Mouse (Mus musculus) activated CD4-positive, CD25-positive, alpha-beta regulatory T cell, adult 4 months (primary cell): Measurements from ENCODE around the gene Pigh. TPM values are rescaled to one million over a fixed set of nuclear protein-coding genes. Genes with fewer than 3 reads are reported as not detected.

Experiments
- ATAC-seq: one replicate; pipeline ENCODE4 v1.8.0; 2017
- polyA plus RNA-seq, 2 experiments: library from polyadenylated mRNA; unstranded; fragments of 100-300 nt; shearing (Covaris generic); gene quantifications; one replicate each; pipeline ENCODE4 v1.2.1; 2017

The Pigh gene
- polyA plus RNA-seq, 2 experiments from 2014 or later, result 27.6 to 29.9 TPM

DNA sequence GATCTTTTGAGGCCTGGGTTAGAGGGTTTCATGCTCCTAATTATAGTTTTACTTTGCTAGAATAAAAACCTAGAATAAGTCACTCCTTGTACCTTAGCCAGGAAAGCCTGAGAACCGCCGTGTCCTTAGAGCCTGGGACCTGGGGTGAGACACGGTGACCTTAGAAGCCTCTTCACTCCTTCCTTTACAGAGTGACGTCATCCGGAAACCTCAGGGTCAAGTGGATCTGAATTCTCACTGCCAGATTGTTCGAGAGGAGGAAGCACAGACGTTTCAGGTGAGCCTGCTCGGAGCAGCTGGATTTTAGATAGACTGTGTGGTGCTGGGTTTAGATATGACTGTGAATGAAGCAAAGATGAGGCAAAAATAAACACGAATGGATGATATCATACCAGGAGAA is 23.0 kb downstream of the Pigh start:
- ATAC-seq, result no peak

DNA sequence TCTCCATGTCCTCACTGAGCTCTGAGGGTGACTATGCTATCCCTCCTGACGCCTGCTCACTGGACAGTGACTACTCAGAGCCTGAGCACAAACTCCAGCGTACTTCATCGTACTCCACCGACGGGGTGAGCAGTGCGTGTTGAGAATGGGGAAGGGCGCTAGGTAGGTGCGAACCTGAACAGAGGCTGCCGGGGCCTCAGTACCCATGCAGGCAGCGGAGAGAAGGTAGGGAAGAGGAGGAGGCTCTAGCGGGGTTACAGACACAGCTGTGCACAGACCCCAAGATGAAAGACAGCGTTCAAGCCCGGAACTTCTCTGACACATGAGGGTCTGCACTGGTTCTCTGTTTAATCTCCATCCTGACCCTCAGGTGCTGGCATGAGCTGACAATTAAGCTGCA is 25.0 kb downstream of the Pigh start:
- ATAC-seq, result no peak

DNA sequence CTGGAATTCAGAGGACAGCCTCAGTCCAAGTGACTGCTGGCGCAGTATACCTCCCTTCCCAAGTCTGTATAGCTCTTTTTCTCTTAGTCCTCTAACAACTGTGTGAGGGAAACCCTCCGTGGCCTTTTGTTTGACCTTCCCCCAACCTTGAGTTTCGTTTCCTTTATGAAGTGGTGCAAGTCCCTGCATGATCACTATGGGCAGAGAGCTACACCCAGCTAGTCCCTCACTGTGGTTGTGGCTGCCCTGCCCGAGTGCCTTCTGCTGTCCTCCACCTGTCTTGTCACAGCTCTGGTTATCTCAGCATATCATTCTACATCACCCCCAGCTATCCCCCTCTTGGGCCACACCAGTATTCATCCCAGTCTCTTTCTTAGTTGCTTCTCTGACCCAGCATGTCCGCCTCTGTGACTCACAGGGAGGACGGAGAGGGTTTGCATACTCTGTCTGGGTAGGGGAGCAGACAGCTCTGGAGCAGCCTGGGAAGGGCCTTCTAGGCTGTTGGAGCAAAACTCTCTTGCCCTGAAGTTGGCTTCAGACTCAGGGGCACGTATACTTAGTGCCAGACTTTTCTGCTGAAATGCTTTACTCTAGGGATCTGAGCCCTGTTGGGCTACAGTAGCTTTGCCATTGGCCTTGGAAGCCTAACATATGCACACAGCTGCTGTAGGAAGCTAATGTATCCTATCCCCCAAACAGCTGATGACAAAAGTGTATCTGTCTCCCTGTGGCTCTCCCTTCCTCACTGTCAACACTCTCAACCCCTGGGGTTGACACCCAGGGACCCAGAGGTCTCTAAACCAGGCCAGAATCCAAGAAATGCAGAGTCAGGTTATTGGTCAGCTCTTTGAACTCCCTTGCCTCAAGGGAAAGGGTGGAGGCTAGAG is 28.4 kb downstream of the Pigh start:
- no peak for ATAC-seq

DNA sequence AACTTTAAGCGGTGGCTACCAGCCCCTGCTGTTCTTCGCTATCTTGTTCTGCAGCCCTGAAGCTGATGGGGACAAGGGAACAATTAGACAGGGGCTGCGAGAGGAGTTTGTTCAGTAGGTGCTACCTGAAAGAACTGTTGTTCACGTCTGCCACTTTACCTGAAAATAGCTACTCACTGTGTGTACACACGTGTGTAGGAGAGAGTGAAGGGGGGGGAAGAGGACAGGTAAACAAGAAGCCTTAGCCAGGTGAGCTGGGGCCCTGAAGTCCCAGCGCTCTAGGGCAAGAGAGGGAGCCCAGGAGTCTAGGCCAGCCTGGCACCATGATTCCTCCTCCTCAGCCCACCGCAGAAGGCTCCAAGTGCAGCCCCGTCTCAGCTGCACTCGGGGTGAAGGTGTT is 29.3 kb downstream of the Pigh start:
- no peak for ATAC-seq

DNA sequence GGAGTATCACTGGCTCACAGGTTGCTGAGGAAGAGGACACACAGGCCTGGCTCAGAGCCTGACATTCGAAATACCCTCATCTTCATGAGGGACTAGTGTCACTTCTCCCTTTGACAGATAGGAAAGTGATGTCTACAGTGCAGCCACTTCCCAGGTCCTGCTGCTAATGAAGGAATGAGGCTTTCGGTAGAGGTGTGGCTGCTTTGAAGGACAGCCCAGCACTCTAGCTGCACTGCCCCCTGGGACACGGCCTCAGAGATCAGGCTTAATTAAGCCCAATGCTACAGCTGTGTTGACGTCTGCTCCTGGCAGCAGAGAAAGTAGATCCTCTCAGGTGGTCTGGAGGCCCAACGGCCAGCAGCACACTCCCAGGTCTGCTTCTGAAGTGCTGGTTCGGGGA is 29.9 kb downstream of the Pigh start:
- no peak for ATAC-seq

DNA sequence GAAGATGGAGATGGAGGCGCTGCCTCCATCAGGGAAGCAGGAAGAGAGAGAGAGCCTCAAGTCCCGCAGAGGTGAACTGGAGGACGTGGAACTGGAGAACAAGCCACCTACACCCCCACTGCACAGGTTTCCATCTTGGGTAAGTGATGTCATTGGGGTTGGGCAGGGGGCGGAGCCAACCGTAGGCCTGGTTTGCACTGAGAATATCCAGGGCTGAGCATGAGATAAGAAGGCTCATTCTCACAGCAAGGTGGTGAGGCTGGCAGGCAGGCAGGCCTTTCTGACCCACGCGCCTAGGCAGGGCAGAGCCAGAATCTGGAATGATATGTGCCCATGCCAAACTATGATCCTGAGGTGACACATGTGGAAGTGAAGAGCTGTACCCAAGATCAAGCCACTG is 34.2 kb downstream of the Pigh start:
- ATAC-seq, result no peak

DNA sequence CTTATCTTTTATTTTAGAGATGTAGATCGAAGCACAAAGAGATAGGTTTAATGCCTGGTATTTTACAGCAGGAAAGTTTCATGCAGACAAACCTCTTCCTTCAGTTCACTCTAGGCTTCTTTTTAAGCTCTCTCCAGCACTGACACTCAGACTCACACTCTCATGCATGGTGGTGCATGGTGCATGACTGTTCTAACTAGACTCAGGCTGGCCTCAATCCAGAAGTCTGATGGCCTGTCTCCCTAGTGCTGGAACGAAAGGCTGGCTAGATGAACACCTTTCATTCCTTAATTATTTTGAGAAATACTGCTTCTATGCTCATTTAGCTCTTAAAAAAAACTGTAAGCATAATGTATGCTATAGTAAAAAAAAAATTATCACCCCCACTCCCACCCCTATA is 37.4 kb downstream of the Pigh start:
- no peak for ATAC-seq

DNA sequence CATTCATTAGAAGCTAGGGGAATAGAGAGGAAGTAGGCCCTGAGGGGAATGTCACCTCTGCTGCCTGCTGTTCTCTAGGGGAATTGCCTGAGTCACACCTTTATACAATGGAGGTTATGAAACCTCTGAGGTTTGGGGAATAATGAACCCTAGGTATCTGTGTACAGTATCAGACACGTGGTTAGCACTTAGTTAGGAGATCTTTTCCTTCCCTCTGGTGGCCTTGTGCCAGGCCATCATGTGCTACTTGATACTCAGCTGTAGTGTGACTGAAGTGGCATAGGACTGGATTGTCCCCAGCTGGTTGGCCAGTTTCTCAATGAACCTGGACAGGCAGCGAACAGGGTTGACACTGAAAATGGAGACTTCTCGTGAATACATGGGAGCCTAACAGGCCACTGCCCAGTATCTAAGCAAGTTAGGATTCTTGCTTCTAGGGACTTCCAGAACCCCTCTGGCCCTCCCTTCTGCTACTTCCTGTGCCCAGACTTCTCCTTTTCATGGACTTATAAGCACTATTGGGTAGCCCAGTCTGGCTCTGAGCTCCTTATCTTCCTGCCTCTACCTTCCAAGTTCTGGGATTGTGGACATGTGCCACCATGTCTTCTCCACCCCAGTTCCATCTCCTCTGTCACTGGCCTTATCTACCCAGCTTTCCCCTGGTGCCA is 38.8 kb downstream of the Pigh start:
- no peak for ATAC-seq

DNA sequence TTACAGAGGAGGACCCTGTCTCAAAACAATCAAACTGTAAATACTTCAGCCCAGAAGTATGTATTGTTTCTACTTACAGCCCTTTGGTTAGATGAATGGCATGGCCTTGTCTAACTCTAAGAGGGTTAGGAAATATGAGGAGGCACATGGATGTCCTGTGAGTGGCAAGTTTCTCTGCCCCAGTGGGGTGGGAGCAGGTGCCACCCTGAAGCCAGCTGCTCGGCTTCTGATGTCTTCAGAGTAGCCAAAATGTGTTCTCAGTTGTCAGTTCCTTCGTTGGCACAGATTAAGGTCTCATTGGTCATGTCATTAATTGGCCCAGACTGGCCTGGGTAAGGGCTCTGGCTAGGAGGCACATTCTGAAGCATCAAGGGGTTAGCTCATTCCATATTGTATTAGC is 39.6 kb downstream of the Pigh start:
- no peak for ATAC-seq

DNA sequence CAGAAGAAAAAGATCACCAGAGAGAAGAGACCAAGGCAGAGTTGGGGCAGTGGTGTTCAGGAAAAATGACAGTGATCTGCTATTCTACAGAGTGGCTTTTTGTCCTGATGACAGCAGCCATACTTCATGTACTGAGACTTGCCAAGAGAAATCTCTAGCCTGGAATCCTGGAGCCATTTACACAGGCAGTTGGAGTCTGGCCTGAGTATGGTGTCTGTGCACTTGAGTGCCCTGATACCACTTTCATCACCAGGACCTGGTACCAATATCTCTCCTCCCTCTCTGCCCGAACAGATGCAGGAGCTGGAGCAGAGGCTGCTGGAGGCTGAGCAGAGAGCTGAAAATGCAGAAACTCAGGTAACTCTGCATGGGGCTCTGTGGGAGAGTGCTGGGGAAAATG is 40.6 kb downstream of the Pigh start:
- ATAC-seq, result no peak

DNA sequence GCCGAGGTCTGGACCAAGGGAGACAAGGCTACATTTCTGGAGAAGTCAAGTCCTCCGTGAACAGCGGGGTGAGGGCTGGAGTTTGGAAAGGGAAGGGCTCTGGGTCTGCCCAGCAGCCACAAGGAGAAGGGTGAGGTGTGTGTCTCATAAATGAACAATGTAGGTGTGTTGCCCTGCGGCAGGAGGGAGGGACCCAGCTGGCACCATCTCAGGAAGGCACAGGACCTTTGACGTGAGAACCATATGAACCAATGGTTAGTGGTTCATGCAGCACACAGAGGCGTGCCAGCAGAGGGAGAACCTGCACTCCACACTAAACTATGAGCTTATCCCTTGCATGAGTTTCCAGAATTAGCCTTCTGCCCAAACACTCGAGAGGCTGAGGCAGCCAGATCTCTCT is 42.2 kb downstream of the Pigh start:
- no peak for ATAC-seq

DNA sequence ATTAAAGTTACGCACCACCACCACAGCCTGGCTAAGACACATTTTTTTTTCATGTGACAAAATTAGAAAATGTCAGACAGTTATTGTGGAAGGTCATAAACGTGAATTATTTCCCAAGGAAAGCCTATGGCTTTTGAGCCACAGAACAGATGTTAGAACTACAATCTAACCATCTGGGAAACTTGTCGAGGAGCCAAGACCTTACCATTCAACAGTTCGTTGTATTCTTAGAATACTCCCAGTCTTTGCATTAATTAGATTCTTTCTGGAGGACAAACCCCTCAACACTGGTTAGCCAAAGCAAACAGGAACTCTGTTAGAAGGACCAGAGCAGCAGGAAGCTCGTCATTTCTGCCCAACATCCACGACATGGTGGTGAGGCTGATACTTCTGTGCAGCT is 43.3 kb downstream of the Pigh start:
- no peak for ATAC-seq

DNA sequence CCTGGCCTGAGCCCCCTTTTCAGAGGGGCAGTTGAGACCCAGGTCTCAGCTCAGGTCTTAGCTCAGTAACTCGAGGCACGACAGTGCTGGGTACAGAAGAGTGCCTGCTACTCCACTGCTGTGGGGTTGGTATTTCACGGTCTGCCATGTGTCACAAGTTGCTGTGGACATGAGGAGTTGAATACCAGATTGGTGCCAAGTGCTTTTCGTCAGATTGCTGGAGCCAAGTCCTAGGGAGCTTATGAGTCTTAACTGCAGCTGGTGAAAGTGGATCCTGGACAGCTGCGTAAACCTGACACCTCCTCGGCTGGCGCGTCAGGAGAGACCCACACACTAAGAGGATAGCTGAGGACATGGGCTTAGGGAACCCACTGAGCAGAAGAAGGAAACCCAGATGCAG is 44.8 kb downstream of the Pigh start:
- no peak for ATAC-seq

DNA sequence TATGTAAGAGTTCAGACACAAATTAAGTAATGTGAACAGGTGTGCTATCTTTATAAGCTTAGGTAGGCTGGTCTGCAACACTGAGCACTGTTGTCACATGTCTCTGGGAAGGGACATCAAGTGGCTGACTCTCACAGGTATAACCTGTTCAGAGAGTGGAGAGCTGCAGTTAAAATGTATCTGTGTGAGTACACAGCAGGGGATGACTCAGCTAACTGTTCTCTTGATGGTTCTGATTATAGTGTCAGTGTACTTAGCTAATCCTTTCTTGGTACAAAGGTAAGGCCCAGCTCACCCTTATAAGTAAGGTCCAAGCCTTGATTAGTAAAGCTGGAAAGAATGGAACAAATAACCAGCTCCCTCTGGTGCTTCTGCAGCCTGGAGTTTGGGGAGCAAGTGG is 48.0 kb downstream of the Pigh start:
- ATAC-seq, result no peak

DNA sequence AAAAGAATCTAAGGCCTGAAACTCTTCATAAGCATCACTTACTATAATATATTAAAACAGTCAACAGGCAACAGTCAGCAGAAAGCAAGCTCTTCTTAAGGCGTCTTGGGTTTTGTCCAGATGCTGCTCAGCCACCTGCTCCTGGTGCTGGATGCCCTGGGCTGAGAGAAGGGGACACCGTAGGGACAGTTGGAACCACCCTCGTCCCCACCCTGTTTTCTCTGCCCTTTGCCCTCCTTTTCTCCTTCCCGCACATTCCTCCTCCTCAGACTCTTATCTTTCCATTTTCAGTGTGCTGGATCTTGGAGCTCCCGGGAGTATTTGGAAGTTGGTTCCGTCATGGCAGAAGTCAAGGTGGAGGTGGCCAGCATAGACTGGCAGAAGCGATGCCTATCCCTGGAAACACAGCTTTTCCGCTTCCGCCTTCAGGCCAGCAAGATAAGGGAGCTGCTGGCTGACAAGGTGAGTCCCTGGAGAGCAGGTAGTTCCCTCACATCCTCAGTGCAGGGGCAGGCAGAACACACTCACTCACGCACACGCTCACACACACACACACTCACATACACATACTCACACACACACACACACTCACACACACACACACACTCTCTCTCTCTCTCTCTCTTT is 49.1 kb downstream of the Pigh start:
- ATAC-seq, result no peak

DNA sequence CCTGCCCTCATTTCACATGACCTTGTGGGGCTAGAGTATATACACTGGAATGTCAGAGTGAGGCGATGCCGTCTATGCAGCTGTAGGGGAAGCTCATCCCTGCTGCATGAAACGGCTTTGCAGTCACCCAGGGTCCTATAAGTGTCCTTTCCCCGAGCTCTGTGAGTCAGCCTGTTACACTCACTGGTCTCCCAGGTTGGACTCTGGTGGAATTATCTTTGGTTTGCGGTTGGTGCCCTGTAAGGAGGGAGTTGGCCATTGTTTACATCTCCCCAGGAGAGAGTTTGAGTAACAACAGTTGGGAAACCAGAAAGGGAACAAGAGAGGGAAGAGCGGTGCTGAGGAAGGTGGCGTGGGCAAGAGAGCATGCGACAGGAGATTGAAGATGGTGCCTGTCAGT is 49.7 kb downstream of the Pigh start:
- ATAC-seq, result no peak

DNA sequence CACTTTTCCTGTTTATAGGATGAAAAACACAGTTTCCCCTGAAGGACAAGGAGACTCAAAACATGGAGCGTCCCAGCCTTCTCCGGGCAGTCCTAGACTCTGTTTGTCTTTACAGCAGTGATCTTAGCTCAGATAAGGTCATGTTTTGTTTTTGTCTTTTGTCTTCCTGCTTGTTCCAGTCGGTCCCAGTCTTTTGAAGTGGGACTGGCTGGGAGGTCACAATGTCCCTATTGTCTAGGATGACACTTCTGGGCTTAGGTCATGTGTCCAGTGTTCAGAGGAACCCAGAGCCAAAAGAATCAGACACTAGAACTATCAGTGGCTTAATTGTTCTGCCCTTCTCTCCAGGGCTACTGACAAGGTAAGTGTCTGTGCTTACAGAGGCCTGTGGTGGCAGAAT is 54.1 kb downstream of the Pigh start:
- ATAC-seq, result no peak

DNA sequence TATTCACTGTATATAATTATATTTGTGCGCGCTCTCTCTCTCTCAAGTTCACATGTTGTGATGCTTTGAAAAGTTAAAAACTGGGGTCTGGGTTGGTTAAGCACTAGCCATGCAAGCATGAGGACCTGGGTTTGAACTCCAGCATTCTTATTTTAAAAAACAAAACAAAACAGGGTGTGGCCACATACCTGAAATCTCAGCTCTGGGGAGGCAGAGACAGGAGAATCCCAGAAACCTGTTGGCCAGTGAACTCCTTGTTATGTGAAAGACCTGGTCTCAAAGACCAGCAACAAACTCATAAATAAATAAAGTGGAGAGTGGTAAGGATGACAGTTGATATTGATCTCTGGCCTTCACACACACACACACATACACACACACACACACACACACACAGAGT is 55.1 kb downstream of the Pigh start:
- no peak for ATAC-seq

Other genes with a start within 250 kb of the Pigh start
- gene Atp6v1d, start 228.0 kb downstream of the Pigh start, polyA plus RNA-seq, result 100 to 1,000 TPM; 214 to 224 TPM
- gene Eif2s1, start 227.8 kb downstream of the Pigh start, polyA plus RNA-seq, result 100 to 1,000 TPM; 222 to 224 TPM
- gene Plek2, start 182.7 kb downstream of the Pigh start, polyA plus RNA-seq, result under 1 TPM in 1 of 2 experiments, not detected in 1; 0.34 TPM
- 10 to 100 TPM; 27.1 to 30.5 TPM for gene Tmem229b, start 82.0 kb downstream of the Pigh start, polyA plus RNA-seq
- under 1 TPM; 0.13 TPM for gene Plekhh1, start 60.5 kb downstream of the Pigh start, polyA plus RNA-seq
- under 1 TPM in 1 of 2 experiments, not detected in 1; 0.48 TPM for gene Arg2, start 41.1 kb upstream of the Pigh start, polyA plus RNA-seq
- 10 to 100 TPM; 38.2 to 61.7 TPM for gene Vti1b, start 83.0 kb upstream of the Pigh start, polyA plus RNA-seq
- gene Rdh11, start 102.6 kb upstream of the Pigh start, polyA plus RNA-seq, result 10 to 100 TPM; 13.2 to 17.5 TPM
- gene Rdh12, start 119.3 kb upstream of the Pigh start, polyA plus RNA-seq, result 10 to 100 TPM; 11.2 to 20.6 TPM
- gene Zfyve26, start 206.7 kb upstream of the Pigh start, polyA plus RNA-seq, result 10 to 100 TPM; 16.4 to 23.8 TPM
- gene Rad51b, start 207.6 kb upstream of the Pigh start, polyA plus RNA-seq, result 1 to 10 TPM; 1.9 to 2.8 TPM